Mouse (Mus musculus) stomach, embryonic 16.5 days (tissue): ENCODE measurements at regions not wholly inside any gene's neighbourhood (a gene's known extent, or its start where the extent isn't known, plus 50 kb on each side); places are given as distances from the start of the nearest gene placed in this dataset.
A peak's percentile ranks its signal among the peaks of the same experiment; 100 is the strongest.

Experiments
- ATAC-seq: fragments of 200-750 bp; cut with Nextera tagmentation; 2 replicates; pipeline ENCODE4 v1.8.0; 2017; ENCODE audit warnings: moderate number of reproducible peaks, moderate TSS enrichment; ENCODE audit not compliant: insufficient read depth, low FRiP score
- H3K27ac ChIP-seq: fragments of 300-500 bp; sonication (generic); 2 replicates; pipeline ENCODE4 v1.5.1; 2014; ENCODE audit warnings: low read length
- H3K27me3 ChIP-seq: fragments of 300-500 bp; sonication (generic); 2 replicates; pipeline ENCODE4 v1.6.1; 2014; ENCODE audit warnings: low read length, control low read depth, mixed read lengths; ENCODE audit not compliant: control insufficient read depth, insufficient read depth
- H3K36me3 ChIP-seq: fragments of 300-500 bp; sonication (generic); 2 replicates; pipeline ENCODE4 v1.6.1; 2014; ENCODE audit warnings: low read length; ENCODE audit not compliant: control insufficient read depth, insufficient read depth
- H3K4me1 ChIP-seq: fragments of 300-500 bp; sonication (generic); 2 replicates; pipeline ENCODE4 v1.6.1; 2014; ENCODE audit warnings: low read length, control low read depth, mixed read lengths; ENCODE audit not compliant: control insufficient read depth, insufficient read depth
- H3K4me2 ChIP-seq: fragments of 300-500 bp; sonication (generic); 2 replicates; pipeline ENCODE4 v1.6.1; 2014; ENCODE audit warnings: low read depth, low read length, mixed read lengths
- H3K4me3 ChIP-seq: fragments of 300-500 bp; sonication (generic); replicated peaks from 2 replicates; pipeline ENCODE4 v1.5.1; 2014; ENCODE audit warnings: mild to moderate bottlenecking, low read length
- H3K9ac ChIP-seq: fragments of 300-500 bp; sonication (generic); 2 replicates; pipeline ENCODE4 v1.6.1; 2014; ENCODE audit warnings: low read length
- H3K9me3 ChIP-seq: fragments of 300-500 bp; sonication (generic); replicated peaks from 2 replicates; pipeline ENCODE4 v1.6.1; 2016; ENCODE audit warnings: low read length, control low read depth; ENCODE audit not compliant: control insufficient read depth
- WGBS: fragments of 180-500 bp; shearing (Covaris S2); extraction: QIAGEN DNeasy Blood & Tissue Kit; methylation state at CpG from one replicate; pipeline ENCODE4 v1.1.7; 2014; 5-methylcytosine and 5-hydroxymethylcytosine counted together

GRCm38 (mm10) chr15:96031085-96031780 lies 240.6 kb downstream of the Ano6 start:
- Histone ChIP-seq H3K9ac (no peak overlapping the region), H3K27me3 (no peaks in the 10 kb centered on the region), H3K9me3 (no peaks in the 10 kb centered on the region; the same call in 1 of the 2 replicates), H3K4me2 (no peak overlapping the region), H3K36me3 (no peaks in the 10 kb centered on the region), H3K27ac (no peak overlapping the region), H3K4me1 (no peaks in the 10 kb centered on the region), H3K4me3 (no peak overlapping the region)
- WGBS = 61% methylated on average over 8 of the region's 8 CpGs
- peak; percentile 82 for ATAC-seq

- H3K4me2 ChIP-seq = peak overlapping the region; percentile 34; the same call in 1 of the 2 replicates
- WGBS = 40% methylated on average over 12 of the region's 12 CpGs
- no peaks in the 10 kb centered on the region for H3K4me1 ChIP-seq
- H3K27ac ChIP-seq = no peak overlapping the region
- no peaks in the 10 kb centered on the region for H3K36me3 ChIP-seq
- H3K9ac ChIP-seq = no peak overlapping the region
- peak; percentile 79; the same call in 1 of the 2 replicates for ATAC-seq
- no peaks in the 10 kb centered on the region for H3K27me3 ChIP-seq
- no peaks in the 10 kb centered on the region for H3K9me3 ChIP-seq
- no peak overlapping the region for H3K4me3 ChIP-seq
These were observed 244.6 kb downstream of the Ano6 start for GRCm38 (mm10) chr15:96035273-96035672.

GRCm38 (mm10) chr15:96045561-96045960 lies 241.8 kb upstream of the Arid2 start:
- Histone ChIP-seq H3K4me1 (no peaks in the 10 kb centered on the region), H3K9ac (no peak overlapping the region), H3K9me3 (no peaks in the 10 kb centered on the region), H3K27me3 (no peaks in the 10 kb centered on the region), H3K4me3 (no peak overlapping the region), H3K4me2 (no peak overlapping the region), H3K27ac (no peak overlapping the region), H3K36me3 (no peaks in the 10 kb centered on the region)
- WGBS = 59% methylated on average over 3 of the region's 3 CpGs
- no peak for ATAC-seq

GRCm38 (mm10) chr15:96046651-96047050 lies 240.7 kb upstream of the Arid2 start:
- Histone ChIP-seq H3K4me1 (no peaks in the 10 kb centered on the region), H3K4me3 (no peak overlapping the region), H3K9ac (no peak overlapping the region), H3K9me3 (no peaks in the 10 kb centered on the region), H3K27ac (no peak overlapping the region), H3K27me3 (no peaks in the 10 kb centered on the region), H3K4me2 (no peak overlapping the region), H3K36me3 (no peaks in the 10 kb centered on the region)
- 76% methylated on average over 5 of the region's 5 CpGs for WGBS
- no peak for ATAC-seq

DNA sequence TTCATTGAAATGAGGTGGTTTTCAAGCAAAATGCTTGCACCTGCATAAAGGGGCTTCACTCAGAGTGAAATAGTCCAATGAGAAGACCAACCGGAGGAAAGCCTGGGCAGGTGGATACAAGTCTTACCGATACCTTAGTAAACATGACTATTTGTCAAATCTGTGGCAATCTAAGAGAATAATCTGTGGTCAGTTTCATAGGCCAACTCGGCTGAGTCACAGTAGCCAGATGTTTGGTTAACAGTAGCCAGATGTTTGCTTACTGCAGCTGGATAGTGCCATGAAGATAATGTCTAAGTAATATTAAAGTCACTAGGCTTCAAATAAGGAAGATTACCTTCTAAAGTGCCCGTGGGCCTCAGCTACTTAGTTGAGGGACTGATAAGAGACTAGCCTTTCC lies 236.9 kb upstream of the Arid2 start:
- H3K4me2 ChIP-seq = no peak overlapping the region
- no peaks in the 10 kb centered on the region for H3K4me1 ChIP-seq
- no peaks in the 10 kb centered on the region for H3K27me3 ChIP-seq
- H3K27ac ChIP-seq = no peak overlapping the region
- H3K4me3 ChIP-seq = no peak overlapping the region
- no peak for ATAC-seq
- 47% methylated on average over 4 of the region's 4 CpGs for whole genome bisulfite sequencing
- no peak overlapping the region for H3K9ac ChIP-seq
- no peaks in the 10 kb centered on the region for H3K9me3 ChIP-seq
- no peaks in the 10 kb centered on the region for H3K36me3 ChIP-seq

DNA sequence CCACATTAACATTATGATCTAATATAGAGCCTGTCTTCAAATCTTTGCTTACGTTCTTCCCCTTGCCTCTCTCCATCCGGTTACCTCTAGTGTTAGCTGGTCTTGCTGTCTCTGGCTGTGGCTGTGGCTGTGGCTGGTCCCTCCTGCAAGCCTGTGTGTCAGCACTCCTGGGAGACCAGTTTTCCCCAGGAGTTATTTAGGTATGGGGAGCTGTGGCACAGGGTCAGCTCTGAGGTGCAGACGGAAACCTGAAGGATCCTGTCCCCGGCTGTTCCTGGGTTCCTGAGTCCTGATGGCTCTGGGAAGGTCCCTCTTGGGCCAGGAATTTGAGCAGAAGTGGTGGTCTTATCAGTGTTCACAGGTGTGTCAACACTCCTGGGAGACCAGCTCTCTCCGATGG lies 234.7 kb upstream of the Arid2 start:
- no peak overlapping the region for H3K27ac ChIP-seq

DNA sequence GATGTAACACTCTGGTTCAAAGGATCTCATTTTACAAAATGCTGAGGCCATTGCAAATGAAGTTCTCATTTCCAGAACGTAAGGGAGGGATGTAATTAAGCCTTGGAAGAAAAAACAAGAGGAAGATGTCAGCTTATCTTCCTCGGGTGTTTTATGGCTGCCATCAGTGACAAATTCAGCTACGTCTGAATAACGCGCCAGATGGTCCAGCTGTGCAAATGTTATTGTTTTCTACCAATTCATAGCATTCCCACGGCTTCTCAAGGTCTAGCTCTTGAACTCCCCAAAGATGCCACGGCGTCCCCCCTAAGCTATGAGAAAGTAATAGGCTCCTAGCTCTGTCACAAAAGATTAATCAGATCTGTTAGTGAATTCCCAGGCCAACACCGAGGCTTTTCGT lies 232.0 kb upstream of the Arid2 start:
- no peak overlapping the region for H3K27ac ChIP-seq
- no peaks in the 10 kb centered on the region for H3K9me3 ChIP-seq
- H3K27me3 ChIP-seq = no peaks in the 10 kb centered on the region
- H3K4me1 ChIP-seq = no peaks in the 10 kb centered on the region
- no peak overlapping the region for H3K9ac ChIP-seq
- H3K4me2 ChIP-seq = no peak overlapping the region
- 33% methylated on average over 10 of the region's 10 CpGs for WGBS
- H3K4me3 ChIP-seq = no peak overlapping the region
- no peak for ATAC-seq
- no peaks in the 10 kb centered on the region for H3K36me3 ChIP-seq

More for the DNA sequence above, 234.7 kb upstream of the Arid2 start:
- H3K4me2 ChIP-seq = no peak overlapping the region
- no peaks in the 10 kb centered on the region for H3K27me3 ChIP-seq
- H3K4me3 ChIP-seq = no peak overlapping the region
- no peaks in the 10 kb centered on the region for H3K9me3 ChIP-seq
- H3K4me1 ChIP-seq = no peaks in the 10 kb centered on the region
- no peak for ATAC-seq
- no peaks in the 10 kb centered on the region for H3K36me3 ChIP-seq
- 69% methylated on average over 5 of the region's 5 CpGs for WGBS
- H3K9ac ChIP-seq = no peak overlapping the region

- Histone ChIP-seq H3K9me3 (no peaks in the 10 kb centered on the region), H3K4me1 (no peaks in the 10 kb centered on the region), H3K4me3 (no peak overlapping the region), H3K27me3 (no peaks in the 10 kb centered on the region), H3K27ac (no peak overlapping the region), H3K4me2 (no peak overlapping the region), H3K9ac (no peak overlapping the region), H3K36me3 (no peaks in the 10 kb centered on the region)
- 56% methylated on average over 16 of the region's 16 CpGs for WGBS
- ATAC-seq = no peak
These were observed 231.4 kb upstream of the Arid2 start for GRCm38 (mm10) chr15:96055796-96056473.

GRCm38 (mm10) chr15:96059623-96060022 lies 227.7 kb upstream of the Arid2 start:
- Histone ChIP-seq H3K4me1 (no peaks in the 10 kb centered on the region), H3K27me3 (no peaks in the 10 kb centered on the region), H3K4me3 (no peak overlapping the region), H3K9ac (no peak overlapping the region), H3K27ac (no peak overlapping the region), H3K9me3 (no peaks in the 10 kb centered on the region), H3K36me3 (no peaks in the 10 kb centered on the region), H3K4me2 (no peak overlapping the region)
- WGBS = 55% methylated on average over 3 of the region's 3 CpGs
- ATAC-seq = no peak
